Mouse (Mus musculus): ENCODE measurements around the gene Nxt1. TPM values are rescaled to one million over a fixed set of nuclear protein-coding genes. Genes with fewer than 3 reads are reported as not detected.
A peak's percentile ranks its signal among the peaks of the same experiment; 100 is the strongest.

Nxt1 gene
- polyA plus RNA-seq, 1 experiment from 2014 or later, result 42.0 TPM

DNA sequence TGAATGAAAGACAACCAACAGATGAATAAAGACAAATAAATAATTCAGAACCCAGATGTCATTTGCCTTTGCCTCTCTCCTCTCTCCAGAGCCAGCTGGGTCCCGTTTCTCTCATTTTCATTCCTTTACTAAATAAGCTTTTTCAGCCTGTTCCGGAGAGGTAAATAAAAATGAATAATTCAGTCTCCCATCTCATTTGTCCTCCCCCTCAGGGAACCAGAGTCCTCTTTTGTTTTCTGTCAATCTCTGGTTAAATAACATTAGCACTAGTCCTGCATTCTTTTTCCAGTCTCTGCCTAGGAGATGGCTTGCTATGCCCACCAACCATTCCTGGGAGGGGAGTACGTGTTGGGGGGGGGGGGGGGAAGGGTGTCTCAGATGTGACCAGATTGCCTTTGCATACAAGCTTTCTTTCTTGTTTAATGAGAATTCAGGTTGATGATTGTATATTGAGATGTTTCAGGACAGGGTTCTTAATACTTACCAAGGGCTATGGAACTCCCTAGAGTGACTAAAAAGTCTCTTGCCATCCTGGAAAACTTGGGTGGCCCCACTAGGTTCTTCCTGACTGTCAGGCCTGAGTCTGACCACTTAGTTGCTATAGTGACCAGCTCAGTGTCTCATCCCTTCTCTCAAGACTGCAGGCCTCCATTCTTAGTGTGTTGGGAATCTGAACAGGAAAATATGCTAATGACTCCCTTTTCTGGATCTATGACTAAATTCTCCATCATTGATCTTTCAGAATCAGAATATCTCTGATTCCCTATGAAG lies 21.6 kb upstream of the Nxt1 start:
- peak; percentile 79 for ATAC-seq
- no peak overlapping the region for H3K27ac ChIP-seq (ENCODE audit: low read depth, low read length)
- no peak overlapping the region for H3K9ac ChIP-seq (ENCODE audit: low read depth, low read length)
- no peaks in the 10 kb centered on the region for H3K9me3 ChIP-seq (ENCODE audit: control insufficient read depth, low read length)
- H3K4me1 ChIP-seq (ENCODE audit: control insufficient read depth, insufficient read depth, low read depth, low read length), result no peaks in the 10 kb centered on the region
- H3K27me3 ChIP-seq (replicated peaks; ENCODE audit: control insufficient read depth, insufficient read depth, low read length), result no peaks in the 10 kb centered on the region
- H3K36me3 ChIP-seq (ENCODE audit: control insufficient read depth, insufficient read depth, low read length), result no peaks in the 10 kb centered on the region
- WGBS, result 17% methylated on average over 3 of the region's 3 CpGs
- no peak overlapping the region for H3K4me3 ChIP-seq (ENCODE audit: low read length)
- H3K4me2 ChIP-seq (ENCODE audit: low read length), result no peak overlapping the region

DNA sequence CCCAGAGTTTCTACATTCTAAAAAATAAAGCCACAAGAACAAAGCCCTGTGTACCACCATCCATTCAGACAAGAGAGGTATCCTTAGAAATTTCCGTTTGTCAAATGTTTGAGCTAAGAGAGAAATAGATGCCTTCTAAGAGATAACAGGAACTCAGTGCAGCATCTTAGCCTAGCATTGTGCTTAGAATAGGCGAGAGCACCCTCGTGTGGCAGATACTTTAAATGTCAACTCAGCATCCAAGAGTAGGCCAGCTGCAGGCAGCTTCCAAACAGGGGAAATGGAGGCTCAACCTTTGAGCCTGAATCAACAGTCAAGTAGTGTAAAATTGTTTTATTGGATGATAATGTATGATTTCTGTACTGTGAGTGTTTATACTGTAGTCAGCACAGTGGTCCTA lies 17.4 kb upstream of the Nxt1 start:
- 3% methylated on average over 3 of the region's 3 CpGs for WGBS

DNA sequence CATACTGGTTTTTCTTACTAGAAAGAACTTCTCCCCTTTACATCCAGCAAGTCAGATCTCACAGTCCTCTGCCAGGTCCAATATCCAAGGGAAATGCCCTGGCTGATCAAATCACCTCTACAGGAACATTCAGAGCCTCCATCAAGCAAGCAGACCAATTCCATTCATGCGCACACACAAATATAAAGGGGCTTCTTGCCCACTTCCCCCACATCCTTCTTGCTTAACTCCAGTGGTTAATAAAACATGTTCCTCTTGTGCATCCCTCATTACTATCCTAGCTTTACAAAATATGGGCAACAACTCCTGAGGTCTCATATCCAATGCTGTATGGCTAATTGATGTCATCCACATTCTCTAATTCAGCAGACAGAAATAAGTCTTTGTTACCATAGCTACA lies 8.9 kb upstream of the Nxt1 start:
- H3K9ac ChIP-seq (ENCODE audit: low read depth, low read length), result no peak overlapping the region

More for the DNA sequence above, 17.4 kb upstream of the Nxt1 start:
- peak; percentile 90 for ATAC-seq
- Histone ChIP-seq H3K4me3 (ENCODE audit: low read length) (no peak overlapping the region), H3K27ac (ENCODE audit: low read depth, low read length) (no peak overlapping the region), H3K9me3 (ENCODE audit: control insufficient read depth, low read length) (no peaks in the 10 kb centered on the region), H3K9ac (ENCODE audit: low read depth, low read length) (no peak overlapping the region), H3K27me3 (replicated peaks; ENCODE audit: control insufficient read depth, insufficient read depth, low read length) (no peaks in the 10 kb centered on the region), H3K4me2 (ENCODE audit: low read length) (no peak overlapping the region), H3K36me3 (ENCODE audit: control insufficient read depth, insufficient read depth, low read length) (no peaks in the 10 kb centered on the region), H3K4me1 (ENCODE audit: control insufficient read depth, insufficient read depth, low read depth, low read length) (no peaks in the 10 kb centered on the region)

DNA sequence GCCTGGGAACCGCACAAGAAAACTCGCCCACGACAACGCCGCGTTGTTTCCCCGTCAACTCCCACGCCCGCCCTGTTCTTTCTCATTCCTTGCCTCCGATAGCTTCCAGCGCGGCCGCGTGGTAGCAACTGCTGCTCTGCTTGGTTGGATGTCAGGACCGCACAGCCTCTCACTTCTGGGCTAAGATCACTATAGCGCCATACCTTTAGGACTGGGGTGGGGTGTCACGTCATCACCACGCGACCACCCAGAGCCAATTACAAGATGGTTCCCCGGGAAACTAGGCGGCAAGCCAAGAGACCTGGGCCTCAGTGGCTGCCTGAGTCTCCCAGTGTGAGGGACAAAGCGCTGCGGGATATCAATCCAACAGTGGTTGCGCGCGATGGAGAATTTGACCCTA lies 5.4 kb downstream of the Nxt1 start:
- WGBS, result 4% methylated on average over 26 of the region's 26 CpGs
- H3K4me1 ChIP-seq (ENCODE audit: control insufficient read depth, insufficient read depth, low read depth, low read length), result peaks cover 39% of the 10 kb centered on the region

More for the DNA sequence above, 8.9 kb upstream of the Nxt1 start:
- H3K27me3 ChIP-seq (replicated peaks; ENCODE audit: control insufficient read depth, insufficient read depth, low read length), result no peaks in the 10 kb centered on the region
- H3K36me3 ChIP-seq (ENCODE audit: control insufficient read depth, insufficient read depth, low read length), result no peaks in the 10 kb centered on the region
- no peak overlapping the region for H3K4me2 ChIP-seq (ENCODE audit: low read length)
- H3K4me3 ChIP-seq (ENCODE audit: low read length), result no peak overlapping the region
- no peak overlapping the region for H3K27ac ChIP-seq (ENCODE audit: low read depth, low read length)
- H3K4me1 ChIP-seq (ENCODE audit: control insufficient read depth, insufficient read depth, low read depth, low read length), result no peaks in the 10 kb centered on the region
- 96% methylated on average over 1 of the region's 1 CpGs for WGBS
- H3K9me3 ChIP-seq (ENCODE audit: control insufficient read depth, low read length), result no peaks in the 10 kb centered on the region
- no peak for ATAC-seq

DNA sequence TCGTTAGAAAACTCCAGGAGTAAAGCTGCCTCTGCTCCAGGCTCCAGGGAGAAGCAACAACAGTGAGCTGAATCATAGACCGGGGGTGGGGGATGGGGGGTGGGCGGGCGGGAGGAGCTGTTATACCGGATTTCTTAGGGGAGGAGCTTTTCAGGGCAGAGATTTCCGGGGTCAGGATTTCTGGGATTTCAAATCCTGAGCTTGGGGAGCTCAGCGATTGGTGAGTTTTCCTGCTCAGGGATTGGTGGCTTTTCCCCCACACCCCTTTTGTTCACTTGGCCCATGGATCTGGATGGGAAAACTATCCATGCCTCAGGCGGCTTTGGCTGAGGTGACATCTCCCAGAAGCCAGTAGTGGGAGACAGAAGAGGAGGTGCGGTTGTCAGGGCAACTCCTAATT lies 6.9 kb downstream of the Nxt1 start:
- Histone ChIP-seq H3K9ac (ENCODE audit: low read depth, low read length) (no peak overlapping the region), H3K9me3 (ENCODE audit: control insufficient read depth, low read length) (no peaks in the 10 kb centered on the region), H3K36me3 (ENCODE audit: control insufficient read depth, insufficient read depth, low read length) (peaks cover 15% of the 10 kb centered on the region), H3K4me1 (ENCODE audit: control insufficient read depth, insufficient read depth, low read depth, low read length) (peaks cover 26% of the 10 kb centered on the region), H3K4me2 (ENCODE audit: low read length) (peak overlapping the region; percentile 42), H3K4me3 (ENCODE audit: low read length) (0 out of 2 replicates have a peak overlapping the region, but pooled peaks have one; percentile 14), H3K27ac (ENCODE audit: low read depth, low read length) (peak overlapping the region; percentile 65), H3K27me3 (replicated peaks; ENCODE audit: control insufficient read depth, insufficient read depth, low read length) (no peaks in the 10 kb centered on the region)
- 0% methylated on average over 9 of the region's 9 CpGs for WGBS
- no peak for ATAC-seq

More for the DNA sequence above, 5.4 kb downstream of the Nxt1 start:
- peak; percentile 37 for ATAC-seq
- Histone ChIP-seq H3K27me3 (replicated peaks; ENCODE audit: control insufficient read depth, insufficient read depth, low read length) (no peaks in the 10 kb centered on the region), H3K9me3 (ENCODE audit: control insufficient read depth, low read length) (no peaks in the 10 kb centered on the region), H3K4me3 (ENCODE audit: low read length) (peak overlapping the region; percentile 51), H3K27ac (ENCODE audit: low read depth, low read length) (peak overlapping the region; percentile 79), H3K4me2 (ENCODE audit: low read length) (peak overlapping the region; percentile 71), H3K9ac (ENCODE audit: low read depth, low read length) (peak overlapping the region; percentile 67), H3K36me3 (ENCODE audit: control insufficient read depth, insufficient read depth, low read length) (peaks cover 7% of the 10 kb centered on the region; the same call in 1 of the 2 replicates)

DNA sequence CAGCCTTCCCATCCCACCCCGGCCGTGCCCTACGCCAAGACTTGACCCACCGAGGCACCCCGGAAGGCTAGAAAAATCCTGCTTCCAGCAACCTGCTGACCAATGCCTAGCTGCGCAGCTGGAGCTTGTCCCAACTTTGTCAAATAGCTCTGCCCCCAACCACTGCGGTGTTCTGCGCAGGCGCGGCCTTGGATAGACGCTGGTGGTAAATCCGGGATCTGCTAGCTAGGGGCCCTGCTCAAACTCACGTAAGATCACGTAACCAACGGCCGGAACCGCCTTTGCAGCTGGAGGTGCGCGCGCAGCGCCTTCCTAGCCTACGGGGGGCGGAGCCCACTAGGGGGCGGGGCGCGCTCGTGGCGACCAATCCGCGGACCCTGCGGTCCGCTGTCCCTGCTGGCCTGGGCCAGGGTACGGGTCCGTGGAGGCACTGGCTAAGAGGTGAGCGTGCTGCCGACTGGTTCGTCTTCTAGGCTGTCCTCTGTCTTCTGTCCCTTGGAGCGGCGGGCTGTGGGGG lies 8.4 kb downstream of the Nxt1 start, which contains the start of gene Gzf1:
TSS of gene Gzf1 (plus strand) at position 249 of the 517 bp plus-strand sequence.
- peak; percentile 96 for ATAC-seq
- 0% methylated on average over 39 of the region's 39 CpGs for WGBS
- peaks cover 26% of the 10 kb centered on the region for H3K4me1 ChIP-seq (ENCODE audit: control insufficient read depth, insufficient read depth, low read depth, low read length)

DNA sequence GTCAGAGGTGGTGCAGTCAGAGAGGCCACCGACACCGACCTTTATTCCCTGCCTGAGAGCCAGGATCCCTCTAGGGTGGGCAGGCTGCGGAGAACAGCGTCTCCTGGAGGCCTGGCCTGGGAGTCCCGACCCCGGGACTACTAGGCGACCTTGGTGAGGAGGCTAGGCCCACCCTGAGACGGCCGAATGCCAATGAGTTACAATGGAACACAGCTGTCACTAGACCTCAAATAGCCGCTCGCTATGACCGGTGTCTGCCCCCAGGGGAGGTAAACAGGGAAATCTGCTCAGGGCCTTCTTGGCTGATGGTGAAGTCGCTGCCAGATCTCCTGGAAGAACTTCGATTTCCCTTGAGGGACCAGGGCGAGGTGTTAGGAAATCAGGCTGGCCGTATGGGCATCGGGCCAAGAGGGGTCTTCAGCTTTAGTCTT lies 9.1 kb downstream of the Nxt1 start:
- Histone ChIP-seq H3K4me1 (ENCODE audit: control insufficient read depth, insufficient read depth, low read depth, low read length) (peaks cover 26% of the 10 kb centered on the region), H3K9ac (ENCODE audit: low read depth, low read length) (peak overlapping the region; percentile 86), H3K4me2 (ENCODE audit: low read length) (peak overlapping the region; percentile 67), H3K9me3 (ENCODE audit: control insufficient read depth, low read length) (no peaks in the 10 kb centered on the region), H3K36me3 (ENCODE audit: control insufficient read depth, insufficient read depth, low read length) (peaks cover 26% of the 10 kb centered on the region), H3K27ac (ENCODE audit: low read depth, low read length) (peak overlapping the region; percentile 91), H3K4me3 (ENCODE audit: low read length) (peak overlapping the region; percentile 52), H3K27me3 (replicated peaks; ENCODE audit: control insufficient read depth, insufficient read depth, low read length) (no peaks in the 10 kb centered on the region)
- ATAC-seq, result peak; percentile 55
- 7% methylated on average over 17 of the region's 17 CpGs for WGBS

More for the DNA sequence above, 8.4 kb downstream of the Nxt1 start, which contains the start of gene Gzf1:
- H3K9me3 ChIP-seq (ENCODE audit: control insufficient read depth, low read length), result no peaks in the 10 kb centered on the region
- peak within 1 kb of the TSS; percentile 91 for H3K27ac ChIP-seq (ENCODE audit: low read depth, low read length)
- no peaks in the 10 kb centered on the region for H3K27me3 ChIP-seq (replicated peaks; ENCODE audit: control insufficient read depth, insufficient read depth, low read length)
- peak within 1 kb of the TSS; percentile 52 for H3K4me3 ChIP-seq (ENCODE audit: low read length)
- peak within 1 kb of the TSS; percentile 86 for H3K9ac ChIP-seq (ENCODE audit: low read depth, low read length)
- peak within 1 kb of the TSS; percentile 67 for H3K4me2 ChIP-seq (ENCODE audit: low read length)
- peaks cover 21% of the 10 kb centered on the region for H3K36me3 ChIP-seq (ENCODE audit: control insufficient read depth, insufficient read depth, low read length)

DNA sequence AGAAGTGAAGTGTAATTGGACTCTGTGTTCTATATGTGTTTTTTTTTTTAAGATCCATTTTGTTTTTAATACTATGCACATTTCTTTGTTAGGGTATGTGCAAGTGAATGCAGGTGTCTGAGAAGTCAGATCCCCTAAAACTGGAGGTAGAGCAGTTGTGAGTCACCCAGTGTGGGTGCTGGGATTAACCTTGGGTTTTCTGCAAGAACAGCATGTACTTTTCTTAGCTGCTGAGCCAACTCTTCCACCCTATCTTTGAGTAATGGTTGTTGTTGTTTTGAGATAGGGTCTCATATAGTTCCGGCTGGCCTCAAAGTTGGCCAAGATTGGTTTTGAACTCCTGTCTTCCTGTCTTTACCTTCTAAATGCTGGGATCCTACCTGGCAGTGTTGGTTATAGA lies 10.6 kb downstream of the Nxt1 start:
- H3K27me3 ChIP-seq (replicated peaks; ENCODE audit: control insufficient read depth, insufficient read depth, low read length), result no peaks in the 10 kb centered on the region
- H3K27ac ChIP-seq (ENCODE audit: low read depth, low read length), result no peak overlapping the region
- no peak overlapping the region for H3K4me3 ChIP-seq (ENCODE audit: low read length)
- no peak overlapping the region for H3K9ac ChIP-seq (ENCODE audit: low read depth, low read length)
- 90% methylated on average over 1 of the region's 1 CpGs for WGBS
- ATAC-seq, result no peak
- no peaks in the 10 kb centered on the region for H3K9me3 ChIP-seq (ENCODE audit: control insufficient read depth, low read length)
- peaks cover 21% of the 10 kb centered on the region for H3K36me3 ChIP-seq (ENCODE audit: control insufficient read depth, insufficient read depth, low read length)
- H3K4me2 ChIP-seq (ENCODE audit: low read length), result no peak overlapping the region
- peaks cover 21% of the 10 kb centered on the region for H3K4me1 ChIP-seq (ENCODE audit: control insufficient read depth, insufficient read depth, low read depth, low read length)

DNA sequence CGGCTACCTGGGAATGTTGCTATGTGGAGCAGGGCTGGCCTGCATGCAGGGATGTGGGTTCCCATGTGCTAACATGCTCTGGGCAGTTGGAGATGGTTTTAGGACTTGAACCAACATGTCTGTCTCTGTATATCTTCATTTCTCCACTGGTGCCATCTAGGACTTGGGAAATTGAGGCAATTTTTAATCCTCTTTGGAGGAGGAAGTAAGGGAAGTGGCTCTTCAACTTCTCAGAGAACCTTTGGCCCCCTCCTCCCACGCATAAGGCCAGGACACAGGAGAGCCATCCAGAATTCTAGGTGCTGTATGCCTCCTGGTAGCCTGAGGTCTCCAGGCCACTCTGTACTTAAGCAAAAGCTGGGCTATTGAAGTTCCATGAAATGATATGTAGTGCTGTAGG lies 12.6 kb downstream of the Nxt1 start:
- WGBS, result 100% methylated on average over 2 of the region's 2 CpGs
- Histone ChIP-seq H3K4me1 (ENCODE audit: control insufficient read depth, insufficient read depth, low read depth, low read length) (peaks cover 13% of the 10 kb centered on the region), H3K4me3 (ENCODE audit: low read length) (no peak overlapping the region), H3K9ac (ENCODE audit: low read depth, low read length) (no peak overlapping the region), H3K27ac (ENCODE audit: low read depth, low read length) (no peak overlapping the region), H3K36me3 (ENCODE audit: control insufficient read depth, insufficient read depth, low read length) (peaks cover 25% of the 10 kb centered on the region), H3K27me3 (replicated peaks; ENCODE audit: control insufficient read depth, insufficient read depth, low read length) (no peaks in the 10 kb centered on the region), H3K9me3 (ENCODE audit: control insufficient read depth, low read length) (no peaks in the 10 kb centered on the region), H3K4me2 (ENCODE audit: low read length) (no peak overlapping the region)
- ATAC-seq, result no peak
